In genomic region chr17:12175626-12176025, GRCm38 (mm10) we compare ENCODE assay signal across 25 mouse cellular contexts. TPM values are rescaled to one million over a fixed set of nuclear protein-coding genes. Genes with fewer than 3 reads are reported as not detected.
DNase-seq lines count a peak whose midpoint lies in the region; ATAC-seq and TF ChIP-seq lines count a peak whose summit lies in the region.
"Had no signal": no experiment of that assay in that cellular context is flagged by ENCODE, and none has a peak within 500 bp of the region (broad histone marks: within the 10 kb centered on the region; RNA-seq: fewer than 3 reads in every experiment).

No protein-coding gene starts in this region.

- TF ChIP-seq POLR2A in lung, adult 2 months (IDR thresholded peaks at IDR 0.05; ENCODE audit: borderline replicate concordance, extremely low read depth, low read depth, low read length): no peak

- H3K4me3 ChIP-seq in forebrain, embryonic 13.5 days: no peak overlapping the region
- H3K4me3 ChIP-seq in forebrain, postnatal 0 days (ENCODE audit: low read depth, low read length): no peak overlapping the region
- H3K4me3 ChIP-seq in lung, embryonic 14.5 days (ENCODE audit: low read depth, low read length): no peak overlapping the region
- no peak overlapping the region for H3K4me3 ChIP-seq in lung, adult 2 months (replicated peaks; ENCODE audit: extremely low read depth, low read depth, low read length)
- no peak overlapping the region for H3K4me3 ChIP-seq in midbrain, embryonic 11.5 days (ENCODE audit: low read depth, low read length)
- no peak overlapping the region for H3K4me3 ChIP-seq in midbrain, embryonic 14.5 days (replicated peaks; ENCODE audit: low read depth, low read length)
- H3K4me3 ChIP-seq: embryonic facial prominence, embryonic 10.5 days; embryonic facial prominence, embryonic 13.5 days; erythroblast, embryonic 14.5 days; forebrain, embryonic 12.5 days; gastrocnemius, adult 2 months; hindbrain, embryonic 12.5 days; hindbrain, embryonic 15.5 days had no signal

- H3K27me3 ChIP-seq in forebrain, embryonic 13.5 days: no peaks in the 10 kb centered on the region
- no peaks in the 10 kb centered on the region for H3K27me3 ChIP-seq in forebrain, postnatal 0 days (ENCODE audit: insufficient read depth, low read length)
- no peaks in the 10 kb centered on the region for H3K27me3 ChIP-seq in lung, embryonic 14.5 days (ENCODE audit: insufficient read depth, low read length)
- no peaks in the 10 kb centered on the region for H3K27me3 ChIP-seq in midbrain, embryonic 11.5 days (ENCODE audit: control insufficient read depth, insufficient read depth, low read length)
- H3K27me3 ChIP-seq in midbrain, embryonic 14.5 days (ENCODE audit: control insufficient read depth, insufficient read depth, low read length): no peaks in the 10 kb centered on the region
- H3K27me3 ChIP-seq: CH12.LX; embryonic facial prominence, embryonic 13.5 days; forebrain, embryonic 12.5 days; hindbrain, embryonic 12.5 days; hindbrain, embryonic 15.5 days; Patski had no signal

- no peak for DNase-seq in forebrain, postnatal 0 days
- DNase-seq in lung, embryonic 14.5 days: peak; percentile 68
- DNase-seq in lung, adult 2 months: no peak
- no peak for DNase-seq in midbrain, embryonic 11.5 days (ENCODE audit: low spot score, missing footprints)
- DNase-seq in midbrain, embryonic 14.5 days: no peak
- DNase-seq in thymus, postnatal 10 days (ENCODE audit: low spot score in 2 of 2): no peak
- DNase-seq: adrenal gland, postnatal 25 days; cerebellum, adult 11-12 months; cerebellum, adult 8-10 months; cerebellum, postnatal 10 days; cerebellum, postnatal 36 days; embryo, embryonic 11 days; gastrocnemius, adult 2 months; gastrocnemius, postnatal 14 days; heart, adult 11 months had no signal

- H3K4me2 ChIP-seq in forebrain, embryonic 13.5 days: no peak overlapping the region
- H3K4me2 ChIP-seq in forebrain, postnatal 0 days (ENCODE audit: low read depth): no peak overlapping the region
- no peak overlapping the region for H3K4me2 ChIP-seq in lung, embryonic 14.5 days
- no peak overlapping the region for H3K4me2 ChIP-seq in midbrain, embryonic 11.5 days
- H3K4me2 ChIP-seq in midbrain, embryonic 14.5 days (ENCODE audit: low read length): no peak overlapping the region
- H3K4me2 ChIP-seq: embryonic facial prominence, embryonic 13.5 days; forebrain, embryonic 12.5 days; heart, embryonic 11.5 days; hindbrain, embryonic 12.5 days; hindbrain, embryonic 15.5 days had no signal

- whole genome bisulfite sequencing in forebrain, embryonic 13.5 days: 90% methylated on average over 4 of the region's 4 CpGs
- WGBS in forebrain, postnatal 0 days: 82% methylated on average over 4 of the region's 4 CpGs
- 29% methylated on average over 4 of the region's 4 CpGs for WGBS in lung, embryonic 14.5 days
- WGBS in lung, adult 2 months: 40% methylated on average over 4 of the region's 4 CpGs
- 71% methylated on average over 4 of the region's 4 CpGs for WGBS in midbrain, embryonic 11.5 days
- 84% methylated on average over 4 of the region's 4 CpGs for WGBS in midbrain, embryonic 14.5 days

- peaks cover 21% of the 10 kb centered on the region for H3K36me3 ChIP-seq in forebrain, embryonic 13.5 days (ENCODE audit: poor library complexity, severe bottlenecking)
- no peaks in the 10 kb centered on the region for H3K36me3 ChIP-seq in forebrain, postnatal 0 days (ENCODE audit: insufficient read depth)
- peaks cover 18% of the 10 kb centered on the region; the same call in 1 of the 2 replicates for H3K36me3 ChIP-seq in lung, embryonic 14.5 days (ENCODE audit: insufficient read depth)
- H3K36me3 ChIP-seq in midbrain, embryonic 11.5 days (ENCODE audit: control insufficient read depth, insufficient read depth, low read length): no peaks in the 10 kb centered on the region
- 0 out of 2 replicates have a peak, but pooled peaks cover 5% of the 10 kb centered on the region for H3K36me3 ChIP-seq in midbrain, embryonic 14.5 days (ENCODE audit: control insufficient read depth, insufficient read depth, low read length)

- no peak for TF ChIP-seq CTCF in forebrain, postnatal 0 days (IDR thresholded peaks at IDR 0.05; ENCODE audit: low read depth)
- TF ChIP-seq CTCF in lung, embryonic 14.5 days (IDR thresholded peaks at IDR 0.05; ENCODE audit: low read depth): no peak
- no peak for TF ChIP-seq CTCF in lung, adult 2 months (IDR thresholded peaks at IDR 0.05; ENCODE audit: insufficient read depth, low read length)

- no peak overlapping the region for H3K9ac ChIP-seq in forebrain, embryonic 13.5 days
- H3K9ac ChIP-seq in forebrain, postnatal 0 days: no peak overlapping the region
- H3K9ac ChIP-seq in lung, embryonic 14.5 days: no peak overlapping the region
- no peak overlapping the region for H3K9ac ChIP-seq in midbrain, embryonic 11.5 days (ENCODE audit: low read length)
- no peak overlapping the region for H3K9ac ChIP-seq in midbrain, embryonic 14.5 days (replicated peaks; ENCODE audit: low read length)
- H3K9ac ChIP-seq: embryonic facial prominence, embryonic 13.5 days; forebrain, embryonic 12.5 days; hindbrain, embryonic 12.5 days; hindbrain, embryonic 15.5 days had no signal

- 0 out of 2 replicates have a peak, but pooled peaks have one; percentile 14 for ATAC-seq in forebrain, embryonic 13.5 days
- no peak for ATAC-seq in forebrain, postnatal 0 days
- ATAC-seq in lung, embryonic 14.5 days (ENCODE audit: insufficient read depth): no peak
- peak; percentile 22; the same call in 1 of the 2 replicates for ATAC-seq in midbrain, embryonic 11.5 days (ENCODE audit: low FRiP score)
- no peak for ATAC-seq in midbrain, embryonic 14.5 days (ENCODE audit: low FRiP score, low TSS enrichment)
- ATAC-seq: Patski had no signal

- no peak overlapping the region for H3K27ac ChIP-seq in forebrain, embryonic 13.5 days
- no peak overlapping the region for H3K27ac ChIP-seq in forebrain, postnatal 0 days (ENCODE audit: low read depth, low read length)
- no peak overlapping the region for H3K27ac ChIP-seq in lung, embryonic 14.5 days (ENCODE audit: low read depth)
- no peak overlapping the region for H3K27ac ChIP-seq in midbrain, embryonic 11.5 days (ENCODE audit: low read depth, low read length)
- no peak overlapping the region for H3K27ac ChIP-seq in midbrain, embryonic 14.5 days (replicated peaks; ENCODE audit: low read depth, low read length)
- H3K27ac ChIP-seq: embryonic facial prominence, embryonic 10.5 days; embryonic facial prominence, embryonic 13.5 days; forebrain, embryonic 12.5 days; gastrocnemius, adult 2 months; hindbrain, embryonic 12.5 days; hindbrain, embryonic 15.5 days had no signal

- H3K4me1 ChIP-seq in forebrain, embryonic 13.5 days: peaks cover 11% of the 10 kb centered on the region; the same call in 1 of the 2 replicates
- 0 out of 2 replicates have a peak, but pooled peaks cover 8% of the 10 kb centered on the region for H3K4me1 ChIP-seq in forebrain, postnatal 0 days (ENCODE audit: insufficient read depth)
- peaks cover 14% of the 10 kb centered on the region for H3K4me1 ChIP-seq in lung, embryonic 14.5 days (ENCODE audit: insufficient read depth)
- H3K4me1 ChIP-seq in lung, adult 2 months (ENCODE audit: control insufficient read depth, insufficient read depth, low read length): peaks cover 10% of the 10 kb centered on the region
- no peaks in the 10 kb centered on the region for H3K4me1 ChIP-seq in midbrain, embryonic 11.5 days (ENCODE audit: control insufficient read depth, insufficient read depth, low read length)
- H3K4me1 ChIP-seq in midbrain, embryonic 14.5 days (ENCODE audit: control insufficient read depth, insufficient read depth, low read length): 0 out of 2 replicates have a peak, but pooled peaks cover 3% of the 10 kb centered on the region

- 0 out of 2 replicates have a peak, but pooled peaks cover 4% of the 10 kb centered on the region for H3K9me3 ChIP-seq in forebrain, embryonic 13.5 days (replicated peaks)
- no peaks in the 10 kb centered on the region for H3K9me3 ChIP-seq in forebrain, postnatal 0 days (ENCODE audit: low read length)
- H3K9me3 ChIP-seq in lung, embryonic 14.5 days (ENCODE audit: low read depth, low read length): peaks cover 4% of the 10 kb centered on the region; the same call in 1 of the 2 replicates
- no peaks in the 10 kb centered on the region for H3K9me3 ChIP-seq in midbrain, embryonic 11.5 days (ENCODE audit: control insufficient read depth, low read length)
- no peaks in the 10 kb centered on the region for H3K9me3 ChIP-seq in midbrain, embryonic 14.5 days (ENCODE audit: control insufficient read depth, low read length)

RNA-seq across cellular contexts. Expression of gene Agpat4, which starts 57.1 kb away (rescaled TPM):
- polyA plus RNA-seq in forebrain, embryonic 13.5 days (2015; fragmentation: Nextera tagmentation; extraction: Ambion mirVana): 46.5 and 47.3 TPM in 2 replicates
- total RNA-seq in forebrain, postnatal 0 days (2014; rRNA removed): 44.8 and 52.9 TPM in 2 replicates
- 23.3 and 53.5 TPM in 2 replicates for polyA plus RNA-seq in forebrain, postnatal 0 days (2015; fragmentation: Nextera tagmentation; extraction: Ambion mirVana)
- 27.4 and 28.2 TPM in 2 replicates for polyA plus RNA-seq in lung, embryonic 14.5 days (2014; fragmentation: Nextera tagmentation; extraction: Ambion mirVana)
- 40.1 and 50.7 TPM in 2 replicates for polyA plus RNA-seq in lung, adult 2 months (2012; rRNA removed)
- 22.9 and 24.6 TPM in 2 replicates for polyA plus RNA-seq in midbrain, embryonic 11.5 days (2014; fragmentation: Nextera tagmentation; extraction: Ambion mirVana)
- 30.9 and 31.3 TPM in 2 replicates for polyA plus RNA-seq in midbrain, embryonic 14.5 days (2014; fragmentation: Nextera tagmentation; extraction: Ambion mirVana)

Comparison
In these comparisons a context has a peak if more than half of its experiments do, and no peak if none do; other contexts are left out.
1. ATAC-seq: peak in forebrain, embryonic 13.5 days (single experiment) and midbrain, embryonic 11.5 days (single experiment); none in forebrain, postnatal 0 days (single experiment), lung, embryonic 14.5 days (single experiment) and midbrain, embryonic 14.5 days (single experiment).